Mouse (Mus musculus): Measurements from ENCODE around the gene Psmb7. TPM values are rescaled to one million over a fixed set of nuclear protein-coding genes. Genes with fewer than 3 reads are reported as not detected.

The Psmb7 gene
- polyA plus RNA-seq, 1 experiment from 2014 or later: 282 TPM

DNA sequence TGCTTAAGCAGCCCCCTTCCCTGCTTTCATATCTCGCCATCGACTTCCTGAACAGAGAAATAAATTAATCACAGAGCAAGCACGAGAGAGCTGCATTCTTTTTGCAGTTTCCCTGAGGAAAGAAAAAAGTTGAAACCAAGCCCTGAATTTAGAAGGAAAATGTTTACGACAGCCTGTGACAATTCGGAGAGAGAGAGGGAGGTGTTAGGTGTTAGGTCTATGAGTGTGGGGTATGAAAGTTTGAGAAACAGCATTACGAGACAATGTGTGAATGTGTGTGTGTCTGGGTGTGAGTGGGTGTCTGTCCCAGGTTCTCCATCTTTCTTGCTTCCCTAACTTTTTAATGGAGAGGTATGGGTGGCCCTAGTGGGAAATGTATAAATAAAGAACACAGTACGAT is 8.2 kb upstream of the Psmb7 start:
- Histone ChIP-seq H3K27me3 (ENCODE audit: control insufficient read depth, insufficient read depth, low read length) (no peaks in the 10 kb centered on the region), H3K9ac (replicated peaks; ENCODE audit: low read length) (no peak overlapping the region), H3K4me1 (ENCODE audit: control insufficient read depth, insufficient read depth, low read length) (0 out of 2 replicates have a peak, but pooled peaks cover 9% of the 10 kb centered on the region), H3K9me3 (ENCODE audit: control insufficient read depth, low read length) (no peaks in the 10 kb centered on the region), H3K4me3 (replicated peaks; ENCODE audit: low read depth, low read length) (no peak overlapping the region), H3K27ac (replicated peaks; ENCODE audit: low read depth, low read length) (no peak overlapping the region), H3K4me2 (ENCODE audit: low read length) (no peak overlapping the region), H3K36me3 (ENCODE audit: control insufficient read depth, insufficient read depth, low read length) (no peaks in the 10 kb centered on the region)
- no peak for ATAC-seq (ENCODE audit: low FRiP score, low TSS enrichment)
- no peak for DNase-seq
- 81% methylated on average over 7 of the region's 7 CpGs for WGBS

DNA sequence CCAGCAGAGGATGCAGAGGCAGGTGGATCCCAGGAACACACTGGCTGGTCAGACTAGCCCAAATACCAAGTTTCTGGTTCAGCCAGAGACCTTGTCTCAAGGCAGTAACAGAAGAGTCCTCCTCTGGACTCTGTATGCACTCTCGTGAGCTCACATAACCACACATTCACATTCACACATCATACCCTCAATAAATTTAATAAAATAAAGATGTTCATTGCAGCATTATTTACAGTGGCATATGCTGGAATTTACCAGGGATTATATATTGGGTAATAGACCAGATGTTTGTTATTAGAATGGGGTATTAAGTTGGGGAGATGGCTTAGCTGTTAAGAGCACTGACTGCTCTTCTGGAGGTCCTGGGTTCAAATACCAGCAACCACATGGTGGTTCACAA is 6.5 kb upstream of the Psmb7 start:
- H3K9me3 ChIP-seq (ENCODE audit: control insufficient read depth, low read length): no peaks in the 10 kb centered on the region
- DNase-seq (no peak), ATAC-seq (ENCODE audit: low FRiP score, low TSS enrichment) (no peak)
- 0 out of 2 replicates have a peak, but pooled peaks cover 10% of the 10 kb centered on the region for H3K4me1 ChIP-seq (ENCODE audit: control insufficient read depth, insufficient read depth, low read length)
- H3K9ac ChIP-seq (replicated peaks; ENCODE audit: low read length): no peak overlapping the region
- no peak overlapping the region for H3K27ac ChIP-seq (replicated peaks; ENCODE audit: low read depth, low read length)
- H3K36me3 ChIP-seq (ENCODE audit: control insufficient read depth, insufficient read depth, low read length): no peaks in the 10 kb centered on the region
- WGBS: 88% methylated on average over 1 of the region's 1 CpGs
- no peak overlapping the region for H3K4me2 ChIP-seq (ENCODE audit: low read length)
- H3K27me3 ChIP-seq (ENCODE audit: control insufficient read depth, insufficient read depth, low read length): no peaks in the 10 kb centered on the region
- no peak overlapping the region for H3K4me3 ChIP-seq (replicated peaks; ENCODE audit: low read depth, low read length)

- Histone ChIP-seq H3K36me3 (ENCODE audit: control insufficient read depth, insufficient read depth, low read length) (no peaks in the 10 kb centered on the region), H3K9me3 (ENCODE audit: control insufficient read depth, low read length) (no peaks in the 10 kb centered on the region), H3K27me3 (ENCODE audit: control insufficient read depth, insufficient read depth, low read length) (no peaks in the 10 kb centered on the region), H3K4me3 (replicated peaks; ENCODE audit: low read depth, low read length) (no peak overlapping the region), H3K27ac (replicated peaks; ENCODE audit: low read depth, low read length) (peak overlapping the region; percentile 72), H3K4me2 (ENCODE audit: low read length) (0 out of 2 replicates have a peak overlapping the region, but pooled peaks have one; percentile 2), H3K9ac (replicated peaks; ENCODE audit: low read length) (no peak overlapping the region), H3K4me1 (ENCODE audit: control insufficient read depth, insufficient read depth, low read length) (peaks cover 21% of the 10 kb centered on the region)
- ATAC-seq (ENCODE audit: low FRiP score, low TSS enrichment) (no peak), DNase-seq (no peak)
- WGBS: 81% methylated on average over 7 of the region's 7 CpGs
Observed at GRCm38 (mm10) chr2:38647661-38648060, 3.8 kb upstream of the Psmb7 start.

DNA sequence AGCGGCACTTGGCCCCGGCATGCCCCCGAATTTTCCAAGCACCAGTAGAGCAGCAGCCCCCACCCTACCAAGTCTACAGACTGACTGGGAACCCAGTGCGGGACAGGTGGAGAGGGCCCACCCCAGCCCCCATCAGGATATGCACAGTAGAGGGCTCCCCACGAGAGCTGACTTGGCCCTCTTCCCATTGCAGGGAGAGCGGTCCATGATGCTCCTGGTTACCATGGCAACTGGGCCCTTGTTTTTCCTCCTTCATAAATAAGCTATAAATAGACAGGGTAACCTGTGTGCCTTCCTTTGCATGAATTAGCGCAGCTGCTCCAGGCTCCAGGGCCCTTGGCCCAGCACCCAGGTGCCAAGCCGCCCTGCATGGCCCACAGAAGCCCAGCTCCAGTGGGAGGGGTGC is 3.3 kb upstream of the Psmb7 start:
- ATAC-seq (ENCODE audit: low FRiP score, low TSS enrichment) (peak; percentile 52), DNase-seq (peak; percentile 85)
- Histone ChIP-seq H3K4me3 (replicated peaks; ENCODE audit: low read depth, low read length) (no peak overlapping the region), H3K4me2 (ENCODE audit: low read length) (0 out of 2 replicates have a peak overlapping the region, but pooled peaks have one; percentile 2), H3K36me3 (ENCODE audit: control insufficient read depth, insufficient read depth, low read length) (peaks cover under 1% of the 10 kb centered on the region; the same call in 1 of the 2 replicates), H3K9ac (replicated peaks; ENCODE audit: low read length) (no peak overlapping the region), H3K9me3 (ENCODE audit: control insufficient read depth, low read length) (no peaks in the 10 kb centered on the region), H3K27me3 (ENCODE audit: control insufficient read depth, insufficient read depth, low read length) (no peaks in the 10 kb centered on the region), H3K27ac (replicated peaks; ENCODE audit: low read depth, low read length) (peak overlapping the region; percentile 72), H3K4me1 (ENCODE audit: control insufficient read depth, insufficient read depth, low read length) (peaks cover 24% of the 10 kb centered on the region)
- WGBS: 59% methylated on average over 8 of the region's 8 CpGs

GRCm38 (mm10) chr2:38645936-38646335 is 2.0 kb upstream of the Psmb7 start:
- WGBS: 2% methylated on average over 3 of the region's 3 CpGs
- H3K27me3 ChIP-seq (ENCODE audit: control insufficient read depth, insufficient read depth, low read length): no peaks in the 10 kb centered on the region
- peaks cover 13% of the 10 kb centered on the region for H3K36me3 ChIP-seq (ENCODE audit: control insufficient read depth, insufficient read depth, low read length)
- no peaks in the 10 kb centered on the region for H3K9me3 ChIP-seq (ENCODE audit: control insufficient read depth, low read length)
- H3K4me2 ChIP-seq (ENCODE audit: low read length): no peak overlapping the region
- ATAC-seq (ENCODE audit: low FRiP score, low TSS enrichment) (0 out of 2 replicates have a peak, but pooled peaks have one; percentile 49), DNase-seq (peak; percentile 83)
- no peak overlapping the region for H3K9ac ChIP-seq (replicated peaks; ENCODE audit: low read length)
- no peak overlapping the region for H3K4me3 ChIP-seq (replicated peaks; ENCODE audit: low read depth, low read length)
- H3K4me1 ChIP-seq (ENCODE audit: control insufficient read depth, insufficient read depth, low read length): peaks cover 24% of the 10 kb centered on the region
- H3K27ac ChIP-seq (replicated peaks; ENCODE audit: low read depth, low read length): no peak overlapping the region

DNA sequence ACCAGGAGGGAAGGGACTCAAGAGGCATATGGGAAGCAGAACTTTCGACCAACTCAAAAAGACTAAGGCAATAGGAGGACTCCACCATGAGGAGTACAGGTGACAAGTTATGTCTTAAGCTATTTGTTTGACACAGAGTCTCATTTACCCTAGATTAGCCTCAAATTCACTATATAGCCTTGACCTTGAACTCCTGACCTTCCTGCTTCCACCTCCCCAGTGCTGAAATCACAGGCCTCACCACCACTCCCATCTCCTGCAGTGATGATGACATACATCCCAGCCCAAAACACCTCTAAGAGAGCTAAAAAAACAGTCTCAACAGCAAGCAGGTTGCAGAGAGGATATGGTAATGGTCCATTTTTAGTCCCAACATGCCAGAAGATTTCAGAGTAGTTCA is 2.1 kb downstream of the Psmb7 start:
- DNase-seq: no peak
- H3K36me3 ChIP-seq (ENCODE audit: control insufficient read depth, insufficient read depth, low read length): peaks cover 48% of the 10 kb centered on the region
- H3K9me3 ChIP-seq (ENCODE audit: control insufficient read depth, low read length): no peaks in the 10 kb centered on the region
- peaks cover 14% of the 10 kb centered on the region for H3K4me1 ChIP-seq (ENCODE audit: control insufficient read depth, insufficient read depth, low read length)
- H3K4me3 ChIP-seq (replicated peaks; ENCODE audit: low read depth, low read length): no peak overlapping the region
- no peak overlapping the region for H3K4me2 ChIP-seq (ENCODE audit: low read length)
- 92% methylated on average over 1 of the region's 1 CpGs for WGBS
- no peaks in the 10 kb centered on the region for H3K27me3 ChIP-seq (ENCODE audit: control insufficient read depth, insufficient read depth, low read length)
- ATAC-seq (ENCODE audit: low FRiP score, low TSS enrichment): no peak
- H3K9ac ChIP-seq (replicated peaks; ENCODE audit: low read length): no peak overlapping the region
- H3K27ac ChIP-seq (replicated peaks; ENCODE audit: low read depth, low read length): no peak overlapping the region

- H3K4me3 ChIP-seq (replicated peaks; ENCODE audit: low read depth, low read length): no peak overlapping the region
- WGBS: 68% methylated on average over 4 of the region's 4 CpGs
- H3K4me1 ChIP-seq (ENCODE audit: control insufficient read depth, insufficient read depth, low read length): peaks cover 5% of the 10 kb centered on the region; the same call in 1 of the 2 replicates
- H3K4me2 ChIP-seq (ENCODE audit: low read length): no peak overlapping the region
- H3K27ac ChIP-seq (replicated peaks; ENCODE audit: low read depth, low read length): no peak overlapping the region
- ATAC-seq (ENCODE audit: low FRiP score, low TSS enrichment) (no peak), DNase-seq (peak; percentile 64)
- H3K9ac ChIP-seq (replicated peaks; ENCODE audit: low read length): no peak overlapping the region
- no peaks in the 10 kb centered on the region for H3K9me3 ChIP-seq (ENCODE audit: control insufficient read depth, low read length)
- no peaks in the 10 kb centered on the region for H3K27me3 ChIP-seq (ENCODE audit: control insufficient read depth, insufficient read depth, low read length)
- H3K36me3 ChIP-seq (ENCODE audit: control insufficient read depth, insufficient read depth, low read length): peaks cover 85% of the 10 kb centered on the region
Observed at GRCm38 (mm10) chr2:38637716-38638267, 6.1 kb downstream of the Psmb7 start.

- peaks cover 88% of the 10 kb centered on the region for H3K36me3 ChIP-seq (ENCODE audit: control insufficient read depth, insufficient read depth, low read length)
- no peak for DNase-seq
- 93% methylated on average over 2 of the region's 2 CpGs for WGBS
Observed at GRCm38 (mm10) chr2:38630574-38630973, 13.3 kb downstream of the Psmb7 start.

GRCm38 (mm10) chr2:38629451-38629850 is 14.4 kb downstream of the Psmb7 start:
- Histone ChIP-seq H3K9me3 (ENCODE audit: control insufficient read depth, low read length) (no peaks in the 10 kb centered on the region), H3K36me3 (ENCODE audit: control insufficient read depth, insufficient read depth, low read length) (peaks cover 77% of the 10 kb centered on the region), H3K4me3 (replicated peaks; ENCODE audit: low read depth, low read length) (no peak overlapping the region), H3K27ac (replicated peaks; ENCODE audit: low read depth, low read length) (no peak overlapping the region), H3K9ac (replicated peaks; ENCODE audit: low read length) (no peak overlapping the region), H3K4me2 (ENCODE audit: low read length) (no peak overlapping the region), H3K4me1 (ENCODE audit: control insufficient read depth, insufficient read depth, low read length) (no peaks in the 10 kb centered on the region), H3K27me3 (ENCODE audit: control insufficient read depth, insufficient read depth, low read length) (no peaks in the 10 kb centered on the region)
- DNase-seq (no peak), ATAC-seq (ENCODE audit: low FRiP score, low TSS enrichment) (no peak)
- 92% methylated on average over 3 of the region's 3 CpGs for WGBS

More at GRCm38 (mm10) chr2:38630574-38630973, 13.3 kb downstream of the Psmb7 start:
- H3K27me3 ChIP-seq (ENCODE audit: control insufficient read depth, insufficient read depth, low read length): no peaks in the 10 kb centered on the region
- no peak overlapping the region for H3K4me3 ChIP-seq (replicated peaks; ENCODE audit: low read depth, low read length)
- ATAC-seq (ENCODE audit: low FRiP score, low TSS enrichment): no peak
- no peaks in the 10 kb centered on the region for H3K4me1 ChIP-seq (ENCODE audit: control insufficient read depth, insufficient read depth, low read length)
- H3K9ac ChIP-seq (replicated peaks; ENCODE audit: low read length): no peak overlapping the region
- no peak overlapping the region for H3K4me2 ChIP-seq (ENCODE audit: low read length)
- no peak overlapping the region for H3K27ac ChIP-seq (replicated peaks; ENCODE audit: low read depth, low read length)
- H3K9me3 ChIP-seq (ENCODE audit: control insufficient read depth, low read length): no peaks in the 10 kb centered on the region

Data from midbrain, embryonic 14.5 days (tissue).